Mouse (Mus musculus): ENCODE results near the gene Gm10775. TPM values are rescaled to one million over a fixed set of nuclear protein-coding genes. Genes with fewer than 3 reads are reported as not detected.
A peak's percentile ranks its signal among the peaks of the same experiment; 100 is the strongest.

The Gm10775 gene
- not detected in 2 replicates for polyA plus RNA-seq (2014; fragmentation: Nextera tagmentation; extraction: Ambion mirVana)

GRCm38 (mm10) chr13:65259239-65259638 lies at the start of gene Gm10775:
TSS of gene Gm10775 (plus strand) at chr13:65259539.
- Histone ChIP-seq H3K4me1 (ENCODE audit: control insufficient read depth, insufficient read depth, low read length) (no peaks in the 10 kb centered on the region), H3K36me3 (ENCODE audit: control insufficient read depth, insufficient read depth, low read length) (peaks cover 5% of the 10 kb centered on the region), H3K4me2 (peak within 1 kb of the TSS; percentile 33; the same call in 1 of the 2 replicates), H3K27ac (ENCODE audit: low read depth, low read length) (no peak within 1 kb of the TSS), H3K4me3 (ENCODE audit: low read depth, low read length) (no peak within 1 kb of the TSS), H3K27me3 (ENCODE audit: control insufficient read depth, insufficient read depth, low read length) (no peaks in the 10 kb centered on the region), H3K9ac (ENCODE audit: low read length) (no peak within 1 kb of the TSS), H3K9me3 (ENCODE audit: control insufficient read depth, low read length) (peaks cover 59% of the 10 kb centered on the region)
- 42% methylated on average over 29 of the region's 29 CpGs for WGBS
- no peak for DNase-seq (ENCODE audit: low spot score, missing footprints)
- ATAC-seq (ENCODE audit: low FRiP score): peak; percentile 16

- DNase-seq (ENCODE audit: low spot score, missing footprints) (no peak), ATAC-seq (ENCODE audit: low FRiP score) (no peak)
- Histone ChIP-seq H3K9me3 (ENCODE audit: control insufficient read depth, low read length) (no peaks in the 10 kb centered on the region; the same call in 1 of the 2 replicates), H3K4me3 (ENCODE audit: low read depth, low read length) (no peak overlapping the region), H3K4me2 (no peak overlapping the region), H3K36me3 (ENCODE audit: control insufficient read depth, insufficient read depth, low read length) (no peaks in the 10 kb centered on the region), H3K27me3 (ENCODE audit: control insufficient read depth, insufficient read depth, low read length) (no peaks in the 10 kb centered on the region), H3K9ac (ENCODE audit: low read length) (no peak overlapping the region), H3K27ac (ENCODE audit: low read depth, low read length) (no peak overlapping the region), H3K4me1 (ENCODE audit: control insufficient read depth, insufficient read depth, low read length) (no peaks in the 10 kb centered on the region)
- WGBS: 71% methylated on average over 6 of the region's 6 CpGs
Observed at GRCm38 (mm10) chr13:65225945-65226344, 33.4 kb upstream of the Gm10775 start.

- H3K36me3 ChIP-seq (ENCODE audit: control insufficient read depth, insufficient read depth, low read length): no peaks in the 10 kb centered on the region
- H3K9ac ChIP-seq (ENCODE audit: low read length): no peak overlapping the region
- ATAC-seq (ENCODE audit: low FRiP score) (no peak), DNase-seq (ENCODE audit: low spot score, missing footprints) (no peak)
- H3K9me3 ChIP-seq (ENCODE audit: control insufficient read depth, low read length): no peaks in the 10 kb centered on the region; the same call in 1 of the 2 replicates
- H3K4me2 ChIP-seq: no peak overlapping the region
- H3K4me1 ChIP-seq (ENCODE audit: control insufficient read depth, insufficient read depth, low read length): no peaks in the 10 kb centered on the region
- 88% methylated on average over 2 of the region's 2 CpGs for whole genome bisulfite sequencing
- no peak overlapping the region for H3K27ac ChIP-seq (ENCODE audit: low read depth, low read length)
- H3K4me3 ChIP-seq (ENCODE audit: low read depth, low read length): no peak overlapping the region
- no peaks in the 10 kb centered on the region for H3K27me3 ChIP-seq (ENCODE audit: control insufficient read depth, insufficient read depth, low read length)
Observed at GRCm38 (mm10) chr13:65226657-65227056, 32.7 kb upstream of the Gm10775 start.

GRCm38 (mm10) chr13:65237211-65237610 lies 22.1 kb upstream of the Gm10775 start:
- 78% methylated on average over 9 of the region's 9 CpGs for WGBS
- Histone ChIP-seq H3K36me3 (ENCODE audit: control insufficient read depth, insufficient read depth, low read length) (no peaks in the 10 kb centered on the region), H3K4me1 (ENCODE audit: control insufficient read depth, insufficient read depth, low read length) (peaks cover 4% of the 10 kb centered on the region; the same call in 1 of the 2 replicates), H3K4me3 (ENCODE audit: low read depth, low read length) (no peak overlapping the region), H3K9ac (ENCODE audit: low read length) (no peak overlapping the region), H3K9me3 (ENCODE audit: control insufficient read depth, low read length) (peaks cover 5% of the 10 kb centered on the region), H3K27me3 (ENCODE audit: control insufficient read depth, insufficient read depth, low read length) (no peaks in the 10 kb centered on the region), H3K27ac (ENCODE audit: low read depth, low read length) (no peak overlapping the region), H3K4me2 (no peak overlapping the region)
- no peak for DNase-seq (ENCODE audit: low spot score, missing footprints)
- no peak for ATAC-seq (ENCODE audit: low FRiP score)

- peak overlapping the region; percentile 81 for H3K4me2 ChIP-seq
- 1% methylated on average over 28 of the region's 28 CpGs for WGBS
- peaks cover 25% of the 10 kb centered on the region for H3K9me3 ChIP-seq (ENCODE audit: control insufficient read depth, low read length)
- peaks cover 6% of the 10 kb centered on the region; the same call in 1 of the 2 replicates for H3K4me1 ChIP-seq (ENCODE audit: control insufficient read depth, insufficient read depth, low read length)
- H3K36me3 ChIP-seq (ENCODE audit: control insufficient read depth, insufficient read depth, low read length): no peaks in the 10 kb centered on the region
- H3K9ac ChIP-seq (ENCODE audit: low read length): peak overlapping the region; percentile 68
- ATAC-seq (ENCODE audit: low FRiP score) (peak; percentile 94), DNase-seq (ENCODE audit: low spot score, missing footprints) (peak; percentile 99)
- H3K4me3 ChIP-seq (ENCODE audit: low read depth, low read length): peak overlapping the region; percentile 72
- no peaks in the 10 kb centered on the region for H3K27me3 ChIP-seq (ENCODE audit: control insufficient read depth, insufficient read depth, low read length)
- peak overlapping the region; percentile 79 for H3K27ac ChIP-seq (ENCODE audit: low read depth, low read length)
Observed at GRCm38 (mm10) chr13:65240509-65241098, 18.7 kb upstream of the Gm10775 start.

- DNase-seq (ENCODE audit: low spot score, missing footprints): peak; percentile 100
- H3K9me3 ChIP-seq (ENCODE audit: control insufficient read depth, low read length): peaks cover 30% of the 10 kb centered on the region
- H3K4me3 ChIP-seq (ENCODE audit: low read depth, low read length): peak overlapping the region; percentile 72
- peak overlapping the region; percentile 81 for H3K4me2 ChIP-seq
- no peaks in the 10 kb centered on the region for H3K36me3 ChIP-seq (ENCODE audit: control insufficient read depth, insufficient read depth, low read length)
- peak overlapping the region; percentile 79 for H3K27ac ChIP-seq (ENCODE audit: low read depth, low read length)
- ATAC-seq (ENCODE audit: low FRiP score): peak; percentile 83
- H3K4me1 ChIP-seq (ENCODE audit: control insufficient read depth, insufficient read depth, low read length): peaks cover 6% of the 10 kb centered on the region; the same call in 1 of the 2 replicates
- H3K27me3 ChIP-seq (ENCODE audit: control insufficient read depth, insufficient read depth, low read length): no peaks in the 10 kb centered on the region
- H3K9ac ChIP-seq (ENCODE audit: low read length): peak overlapping the region; percentile 68
- WGBS: under 1% methylated on average over 45 of the region's 45 CpGs
Observed at GRCm38 (mm10) chr13:65241099-65241626, 18.2 kb upstream of the Gm10775 start.

- peak overlapping the region; percentile 81 for H3K4me2 ChIP-seq
- peak overlapping the region; percentile 79; the same call in 1 of the 2 replicates for H3K27ac ChIP-seq (ENCODE audit: low read depth, low read length)
- H3K4me3 ChIP-seq (ENCODE audit: low read depth, low read length): peak overlapping the region; percentile 72
- 4% methylated on average over 49 of the region's 51 CpGs for WGBS
- peaks cover 6% of the 10 kb centered on the region; the same call in 1 of the 2 replicates for H3K4me1 ChIP-seq (ENCODE audit: control insufficient read depth, insufficient read depth, low read length)
- peak overlapping the region; percentile 68 for H3K9ac ChIP-seq (ENCODE audit: low read length)
- H3K27me3 ChIP-seq (ENCODE audit: control insufficient read depth, insufficient read depth, low read length): no peaks in the 10 kb centered on the region
- peak; percentile 87 for DNase-seq (ENCODE audit: low spot score, missing footprints)
- H3K36me3 ChIP-seq (ENCODE audit: control insufficient read depth, insufficient read depth, low read length): no peaks in the 10 kb centered on the region
- peak; percentile 27 for ATAC-seq (ENCODE audit: low FRiP score)
- H3K9me3 ChIP-seq (ENCODE audit: control insufficient read depth, low read length): peaks cover 31% of the 10 kb centered on the region
Observed at GRCm38 (mm10) chr13:65241627-65242318, 17.6 kb upstream of the Gm10775 start.

- WGBS: 42% methylated on average over 27 of the region's 27 CpGs
- DNase-seq (ENCODE audit: low spot score, missing footprints): no peak
- no peaks in the 10 kb centered on the region for H3K27me3 ChIP-seq (ENCODE audit: control insufficient read depth, insufficient read depth, low read length)
- H3K4me3 ChIP-seq (ENCODE audit: low read depth, low read length): peak overlapping the region; percentile 72
- peak overlapping the region; percentile 81 for H3K4me2 ChIP-seq
- no peak overlapping the region for H3K9ac ChIP-seq (ENCODE audit: low read length)
- H3K36me3 ChIP-seq (ENCODE audit: control insufficient read depth, insufficient read depth, low read length): no peaks in the 10 kb centered on the region
- no peak overlapping the region for H3K27ac ChIP-seq (ENCODE audit: low read depth, low read length)
- H3K9me3 ChIP-seq (ENCODE audit: control insufficient read depth, low read length): peaks cover 26% of the 10 kb centered on the region
- peaks cover 6% of the 10 kb centered on the region; the same call in 1 of the 2 replicates for H3K4me1 ChIP-seq (ENCODE audit: control insufficient read depth, insufficient read depth, low read length)
- no peak for ATAC-seq (ENCODE audit: low FRiP score)
Observed at GRCm38 (mm10) chr13:65242319-65242787, 17.0 kb upstream of the Gm10775 start.

GRCm38 (mm10) chr13:65243273-65243672 lies 16.1 kb upstream of the Gm10775 start:
- ATAC-seq (ENCODE audit: low FRiP score) (no peak), DNase-seq (ENCODE audit: low spot score, missing footprints) (no peak)
- 96% methylated on average over 4 of the region's 4 CpGs for WGBS
- Histone ChIP-seq H3K9me3 (ENCODE audit: control insufficient read depth, low read length) (peaks cover 28% of the 10 kb centered on the region), H3K9ac (ENCODE audit: low read length) (no peak overlapping the region), H3K4me2 (no peak overlapping the region), H3K27ac (ENCODE audit: low read depth, low read length) (no peak overlapping the region), H3K4me3 (ENCODE audit: low read depth, low read length) (no peak overlapping the region), H3K36me3 (ENCODE audit: control insufficient read depth, insufficient read depth, low read length) (no peaks in the 10 kb centered on the region), H3K4me1 (ENCODE audit: control insufficient read depth, insufficient read depth, low read length) (peaks cover 6% of the 10 kb centered on the region; the same call in 1 of the 2 replicates), H3K27me3 (ENCODE audit: control insufficient read depth, insufficient read depth, low read length) (no peaks in the 10 kb centered on the region)
